Mouse (Mus musculus) forebrain, embryonic 14.5 days (tissue): ENCODE results near the gene Mtss1l. TPM values are rescaled to one million over a fixed set of nuclear protein-coding genes. Genes with fewer than 3 reads are reported as not detected.
A peak's percentile ranks its signal among the peaks of the same experiment; 100 is the strongest.

Experiments used
- ATAC-seq: fragments of 200-750 bp; cut with Nextera tagmentation; 2 replicates; pipeline ENCODE4 v1.8.0; 2017; ENCODE audit warnings: mild to moderate bottlenecking, moderate library complexity
- DNase-seq: peaks from one replicate; pipeline ENCODE4 v3.0.0-alpha.2; 2015; ENCODE audit warnings: low spot score
- H3K27ac ChIP-seq: fragments of 300-500 bp; sonication (generic); 2 replicates; pipeline ENCODE4 v1.5.1; 2014; ENCODE audit warnings: low read depth, mild to moderate bottlenecking, control low read depth, low read length, moderate library complexity
- H3K27me3 ChIP-seq: fragments of 300-500 bp; sonication (generic); replicated peaks from 2 replicates; pipeline ENCODE4 v1.6.1; 2014; ENCODE audit warnings: low read length, control low read depth, mixed read lengths; ENCODE audit not compliant: control insufficient read depth, insufficient read depth
- H3K36me3 ChIP-seq: fragments of 300-500 bp; sonication (generic); 2 replicates; pipeline ENCODE4 v1.6.1; 2014; ENCODE audit warnings: low read length, control low read depth; ENCODE audit not compliant: control insufficient read depth, insufficient read depth
- H3K4me1 ChIP-seq: fragments of 300-500 bp; sonication (generic); 2 replicates; pipeline ENCODE4 v1.6.1; 2014; ENCODE audit warnings: antibody characterized with exemption, low read length, control low read depth; ENCODE audit not compliant: control insufficient read depth, insufficient read depth
- H3K4me2 ChIP-seq: fragments of 300-500 bp; sonication (generic); 2 replicates; pipeline ENCODE4 v1.6.1; 2014; ENCODE audit warnings: mild to moderate bottlenecking, control low read depth, low read length
- H3K4me3 ChIP-seq: fragments of 300-500 bp; sonication (generic); 2 replicates; pipeline ENCODE4 v1.5.1; 2014; ENCODE audit warnings: low read depth, low read length, control low read depth
- H3K9ac ChIP-seq: fragments of 300-500 bp; sonication (generic); 2 replicates; pipeline ENCODE4 v1.6.1; 2014; ENCODE audit warnings: mild to moderate bottlenecking, low read length, control low read depth, moderate library complexity
- H3K9me3 ChIP-seq: fragments of 300-500 bp; sonication (generic); replicated peaks from 2 replicates; pipeline ENCODE4 v1.6.1; 2016; ENCODE audit warnings: low read length, control low read depth, mixed read lengths; ENCODE audit not compliant: control insufficient read depth
- WGBS: fragments of 180-500 bp; shearing (Covaris S2); extraction: QIAGEN DNeasy Blood & Tissue Kit; methylation state at CpG from one replicate; pipeline ENCODE4 v1.1.7; 2014; 5-methylcytosine and 5-hydroxymethylcytosine counted together
- polyA plus RNA-seq: library from polyadenylated mRNA; unstranded; fragments of >200 nt; fragmentation: Nextera tagmentation; extraction: Ambion mirVana; gene quantifications from 2 replicates; pipeline ENCODE4 v1.2.1, GENCODE M21; 2014

The Mtss1l gene
- polyA plus RNA-seq, 1 experiment from 2014 or later = 16.5 TPM

DNA sequence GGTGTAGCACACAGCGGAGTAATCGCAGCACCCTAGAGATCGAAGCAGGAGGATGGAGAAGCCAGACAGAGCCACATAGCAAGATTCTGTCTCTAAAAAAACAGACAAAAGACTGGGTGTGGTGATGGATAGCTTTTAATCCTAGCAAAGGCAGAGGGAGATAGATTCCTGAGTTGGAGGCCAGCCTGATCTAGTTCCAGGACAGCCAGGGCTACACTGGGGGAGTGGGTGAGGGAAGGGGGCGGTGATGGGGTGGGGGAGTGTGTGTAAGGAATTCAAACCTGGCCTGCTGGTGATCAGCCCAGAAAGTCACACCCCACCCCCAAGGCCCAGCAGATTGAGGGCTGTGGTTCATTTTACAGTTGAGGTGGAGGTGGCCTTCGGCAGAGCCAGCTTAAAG, 34.9 kb downstream of the Mtss1l start:
- H3K4me2 ChIP-seq = no peak overlapping the region
- no peaks in the 10 kb centered on the region for H3K36me3 ChIP-seq
- H3K27ac ChIP-seq = no peak overlapping the region
- H3K9ac ChIP-seq = no peak overlapping the region
- H3K9me3 ChIP-seq = no peaks in the 10 kb centered on the region
- WGBS = 86% methylated on average over 5 of the region's 5 CpGs
- H3K4me1 ChIP-seq = no peaks in the 10 kb centered on the region
- DNase-seq (no peak), ATAC-seq (no peak)
- no peak overlapping the region for H3K4me3 ChIP-seq
- no peaks in the 10 kb centered on the region for H3K27me3 ChIP-seq

DNA sequence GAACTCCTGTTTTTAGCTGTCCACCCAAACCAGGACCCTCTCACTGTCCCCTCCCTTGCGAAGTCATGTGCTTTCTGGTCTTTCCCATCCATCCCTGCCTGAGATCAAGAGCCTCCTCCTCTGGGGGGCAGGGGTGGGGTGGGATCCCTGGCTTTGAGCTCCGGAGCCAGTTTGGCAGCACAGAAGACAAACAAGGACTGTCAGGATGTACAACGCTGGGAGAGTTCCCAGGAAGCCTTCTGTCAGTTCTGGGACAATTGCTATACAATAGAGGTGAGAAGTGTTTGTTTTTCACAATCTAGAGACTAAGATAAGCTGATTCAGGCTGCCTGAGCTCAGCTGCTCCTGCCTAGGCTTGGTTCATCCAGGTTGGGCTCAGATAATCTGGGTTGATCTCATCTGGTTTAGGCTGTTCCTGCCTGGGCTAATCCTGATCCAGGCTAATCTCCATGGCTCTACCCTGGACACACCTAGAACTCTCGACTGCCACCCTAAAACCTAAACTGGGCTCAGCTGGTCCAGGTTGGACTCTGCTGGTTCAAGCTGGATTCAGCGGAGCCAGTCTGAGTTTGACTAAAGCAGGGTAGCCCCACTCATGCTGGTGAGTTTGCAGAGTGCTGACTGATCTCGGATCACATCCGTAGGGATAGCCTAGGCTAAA, 39.1 kb downstream of the Mtss1l start:
- 76% methylated on average over 7 of the region's 7 CpGs for WGBS
- no peak for ATAC-seq
- Histone ChIP-seq H3K9ac (no peak overlapping the region), H3K4me3 (no peak overlapping the region), H3K27me3 (no peaks in the 10 kb centered on the region), H3K36me3 (no peaks in the 10 kb centered on the region), H3K9me3 (no peaks in the 10 kb centered on the region), H3K4me1 (no peaks in the 10 kb centered on the region), H3K4me2 (no peak overlapping the region), H3K27ac (no peak overlapping the region)
- no peak for DNase-seq

DNA sequence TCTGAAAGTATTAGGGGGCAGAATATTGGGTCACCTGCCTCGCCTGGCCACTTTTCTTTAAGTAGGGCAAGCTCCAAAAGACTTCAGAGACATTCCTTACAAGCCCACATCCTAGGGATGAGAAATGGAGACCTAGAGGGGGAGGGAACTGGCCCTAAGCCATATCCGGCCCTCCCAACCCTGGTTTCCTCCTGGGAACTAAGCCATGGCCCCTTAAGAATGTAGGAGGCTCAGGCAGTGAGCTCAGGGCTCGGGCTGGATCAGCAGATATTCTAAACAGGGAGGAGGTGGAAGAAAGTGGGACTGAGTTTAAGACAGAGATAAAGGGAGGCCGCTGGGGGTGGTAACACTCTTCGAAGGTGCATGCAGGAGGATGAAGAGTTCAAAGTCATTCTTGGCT, 39.9 kb downstream of the Mtss1l start:
- Histone ChIP-seq H3K9ac (no peak overlapping the region), H3K4me1 (no peaks in the 10 kb centered on the region), H3K4me2 (no peak overlapping the region), H3K9me3 (no peaks in the 10 kb centered on the region), H3K36me3 (no peaks in the 10 kb centered on the region), H3K27me3 (no peaks in the 10 kb centered on the region), H3K4me3 (no peak overlapping the region), H3K27ac (no peak overlapping the region)
- ATAC-seq (no peak), DNase-seq (no peak)
- 54% methylated on average over 5 of the region's 5 CpGs for WGBS

DNA sequence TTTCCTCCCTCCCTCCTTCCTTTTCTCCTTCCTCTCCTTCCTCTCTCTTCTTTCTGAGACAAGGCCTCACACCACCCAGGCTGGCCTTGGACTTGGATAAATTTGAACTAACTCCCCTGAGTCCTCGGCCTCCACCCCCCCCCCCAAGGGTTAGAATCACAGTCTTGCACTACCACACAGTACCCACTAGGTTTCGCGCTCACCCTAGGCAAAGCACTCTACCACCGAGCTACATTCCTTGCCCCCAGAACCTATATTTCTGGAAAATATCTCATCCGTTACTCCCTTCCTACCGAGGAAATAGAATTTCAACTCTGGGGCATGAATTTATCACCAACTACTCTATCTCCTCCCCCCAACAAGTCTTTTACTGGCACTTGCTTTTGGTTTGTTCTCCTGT, 40.7 kb downstream of the Mtss1l start:
- ATAC-seq (no peak), DNase-seq (no peak)
- Histone ChIP-seq H3K9me3 (no peaks in the 10 kb centered on the region), H3K4me1 (no peaks in the 10 kb centered on the region), H3K36me3 (no peaks in the 10 kb centered on the region), H3K27ac (no peak overlapping the region), H3K9ac (no peak overlapping the region), H3K27me3 (no peaks in the 10 kb centered on the region), H3K4me3 (no peak overlapping the region), H3K4me2 (no peak overlapping the region)
- WGBS = 64% methylated on average over 6 of the region's 6 CpGs

DNA sequence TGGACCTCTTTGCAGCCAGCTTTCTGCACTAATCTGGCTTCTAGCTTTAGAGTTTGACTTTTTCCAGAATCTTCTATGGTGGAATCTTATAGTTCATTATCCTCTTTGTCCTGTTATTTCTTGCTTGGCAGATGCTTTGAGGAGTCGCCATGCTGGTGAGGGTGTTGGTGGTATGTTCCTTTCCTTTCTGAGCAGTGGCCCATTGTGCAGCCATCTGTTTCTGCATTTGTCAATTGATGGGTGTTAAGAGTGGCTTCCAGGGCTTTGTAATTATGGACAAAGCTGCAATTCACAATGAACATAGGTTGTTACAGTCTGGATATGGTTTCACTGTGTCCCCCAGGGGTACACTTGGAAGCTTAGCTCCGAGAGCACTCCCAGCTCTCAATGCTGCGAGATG, 43.4 kb downstream of the Mtss1l start:
- 54% methylated on average over 3 of the region's 3 CpGs for WGBS
- ATAC-seq (no peak), DNase-seq (peak; percentile 28)

DNA sequence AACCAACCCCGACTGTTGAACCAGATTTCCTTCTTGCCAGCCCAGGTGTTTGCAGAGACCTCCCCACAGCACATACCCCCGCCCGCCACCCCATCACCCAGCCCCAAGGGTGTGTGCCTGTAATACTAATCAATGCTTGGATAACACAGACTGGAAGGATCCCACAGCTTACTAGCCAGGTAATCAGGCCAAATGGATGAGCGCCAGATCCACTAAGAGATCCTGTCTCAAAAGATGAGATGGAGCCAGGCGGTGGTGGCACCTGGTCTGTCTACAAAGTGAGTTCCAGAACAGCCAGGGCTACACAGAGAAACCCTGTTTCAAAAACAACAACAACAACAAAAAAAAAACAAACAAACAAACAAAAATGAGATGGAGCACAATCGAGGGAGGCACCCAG, 46.0 kb downstream of the Mtss1l start:
- Histone ChIP-seq H3K4me3 (no peak overlapping the region), H3K27me3 (no peaks in the 10 kb centered on the region), H3K4me1 (no peaks in the 10 kb centered on the region), H3K9me3 (no peaks in the 10 kb centered on the region), H3K27ac (no peak overlapping the region), H3K4me2 (no peak overlapping the region), H3K9ac (no peak overlapping the region), H3K36me3 (no peaks in the 10 kb centered on the region)
- WGBS = 81% methylated on average over 6 of the region's 6 CpGs
- ATAC-seq = no peak
- no peak for DNase-seq

More for the DNA sequence above, 43.4 kb downstream of the Mtss1l start:
- no peak overlapping the region for H3K27ac ChIP-seq
- H3K27me3 ChIP-seq = no peaks in the 10 kb centered on the region
- no peaks in the 10 kb centered on the region for H3K9me3 ChIP-seq
- H3K4me3 ChIP-seq = no peak overlapping the region
- H3K36me3 ChIP-seq = no peaks in the 10 kb centered on the region
- no peak overlapping the region for H3K4me2 ChIP-seq
- H3K4me1 ChIP-seq = no peaks in the 10 kb centered on the region
- no peak overlapping the region for H3K9ac ChIP-seq

DNA sequence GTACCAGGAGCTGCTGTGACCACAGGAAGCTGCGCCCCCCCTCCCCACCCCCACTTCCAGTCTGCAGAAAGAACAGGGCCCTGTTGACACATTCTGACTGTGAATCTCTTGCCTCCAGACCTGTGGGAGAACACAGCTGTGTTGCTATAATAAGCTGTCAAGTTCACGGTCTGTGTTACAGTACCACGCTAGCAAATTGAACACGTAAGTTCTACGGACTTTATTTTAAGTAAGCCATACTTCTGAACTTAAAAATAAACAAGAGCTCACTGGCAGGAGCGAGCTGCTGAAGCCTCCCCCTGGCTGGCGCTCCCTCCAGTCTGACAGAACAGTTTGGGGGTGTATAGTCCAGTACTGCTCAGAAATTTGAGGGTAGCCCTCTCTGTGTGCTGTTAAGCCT, 51.2 kb downstream of the Mtss1l start:
- DNase-seq (no peak), ATAC-seq (no peak)
- Histone ChIP-seq H3K9me3 (no peaks in the 10 kb centered on the region), H3K27me3 (no peaks in the 10 kb centered on the region), H3K9ac (no peak overlapping the region), H3K36me3 (no peaks in the 10 kb centered on the region), H3K4me2 (no peak overlapping the region), H3K27ac (no peak overlapping the region), H3K4me3 (no peak overlapping the region), H3K4me1 (no peaks in the 10 kb centered on the region)
- WGBS = 82% methylated on average over 7 of the region's 7 CpGs

DNA sequence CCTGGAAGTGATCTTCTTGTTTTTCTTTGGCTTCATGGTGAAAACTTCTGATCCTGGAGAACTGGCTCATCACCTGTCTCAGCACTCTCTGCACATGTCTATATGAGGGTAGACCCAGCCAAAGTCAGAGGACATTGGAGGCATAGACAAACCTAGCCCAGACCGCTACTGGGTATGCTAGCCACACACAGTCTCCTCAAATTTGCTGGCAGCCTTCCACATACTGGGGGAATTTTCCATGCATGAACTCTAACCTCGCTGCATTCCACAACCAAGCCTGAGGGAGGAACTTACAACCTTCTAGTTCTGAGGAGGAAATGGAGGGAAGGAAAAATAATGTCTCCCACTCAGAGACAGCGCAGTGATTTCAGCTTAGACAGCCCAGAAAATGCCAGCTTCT, 52.8 kb downstream of the Mtss1l start:
- 90% methylated on average over 3 of the region's 3 CpGs for WGBS
- H3K4me2 ChIP-seq = no peak overlapping the region
- no peaks in the 10 kb centered on the region for H3K36me3 ChIP-seq
- no peaks in the 10 kb centered on the region for H3K4me1 ChIP-seq
- DNase-seq (no peak), ATAC-seq (no peak)
- H3K27me3 ChIP-seq = no peaks in the 10 kb centered on the region
- no peak overlapping the region for H3K27ac ChIP-seq
- H3K4me3 ChIP-seq = no peak overlapping the region
- H3K9ac ChIP-seq = no peak overlapping the region
- no peaks in the 10 kb centered on the region for H3K9me3 ChIP-seq

DNA sequence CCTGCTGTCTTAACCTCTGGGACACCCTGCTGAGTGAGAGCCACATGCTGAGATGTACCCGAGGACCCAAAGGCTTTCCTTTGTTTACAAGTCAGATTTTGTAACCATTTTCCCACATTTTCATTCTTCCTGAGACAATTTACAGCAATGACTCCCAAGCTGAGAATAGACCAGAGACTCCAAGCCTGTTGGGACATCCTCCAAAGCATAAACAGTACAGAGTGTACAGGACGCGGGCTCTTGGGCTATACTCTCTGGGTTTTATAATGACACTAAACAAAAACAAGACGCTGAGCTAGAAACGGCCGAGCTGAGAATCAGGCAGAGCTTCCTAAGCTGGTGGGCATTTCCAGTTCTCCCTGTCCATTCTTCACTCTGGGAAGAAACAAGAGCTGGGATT, 53.4 kb downstream of the Mtss1l start:
- Histone ChIP-seq H3K4me3 (no peak overlapping the region), H3K4me1 (no peaks in the 10 kb centered on the region), H3K27me3 (no peaks in the 10 kb centered on the region), H3K4me2 (no peak overlapping the region), H3K9ac (no peak overlapping the region), H3K36me3 (no peaks in the 10 kb centered on the region), H3K9me3 (no peaks in the 10 kb centered on the region), H3K27ac (no peak overlapping the region)
- ATAC-seq = no peak
- WGBS = 87% methylated on average over 6 of the region's 6 CpGs
- no peak for DNase-seq
